Comparison of ENCODE assay signal across 10 mouse cellular contexts in the genomic region with DNA sequence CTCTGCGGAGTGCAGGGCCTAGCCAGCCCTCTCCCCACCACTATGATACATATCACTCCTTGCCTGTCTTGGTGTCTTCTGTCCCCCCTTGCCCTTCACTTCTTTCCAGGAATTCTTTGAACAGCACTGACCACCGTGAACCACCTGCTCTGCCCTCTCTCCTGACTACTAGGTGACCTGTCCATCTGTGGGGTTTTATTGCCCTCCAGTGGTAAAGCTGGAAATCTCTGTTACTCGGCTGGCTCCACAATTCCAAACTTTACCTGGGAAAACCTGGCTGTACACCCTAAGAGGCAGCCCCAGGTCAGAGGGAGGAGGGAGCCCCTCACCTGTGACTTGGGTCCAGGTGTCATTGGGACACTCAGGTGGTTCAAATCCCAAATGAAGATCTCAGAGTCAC. TPM values are rescaled to one million over a fixed set of nuclear protein-coding genes. Genes with fewer than 3 reads are reported as not detected.
DNase-seq lines count a peak whose midpoint lies in the region; ATAC-seq and TF ChIP-seq lines count a peak whose summit lies in the region.
"Had no signal": no experiment of that assay in that cellular context is flagged by ENCODE, and none has a peak within 500 bp of the region (broad histone marks: within the 10 kb centered on the region; RNA-seq: fewer than 3 reads in every experiment).

No protein-coding gene starts in this region.

- no peak overlapping the region for H3K9ac ChIP-seq in kidney, embryonic 15.5 days
- no peak overlapping the region for H3K9ac ChIP-seq in stomach, postnatal 0 days (ENCODE audit: low read length)
- H3K9ac ChIP-seq: heart, embryonic 15.5 days; limb, embryonic 13.5 days had no signal

- 30% methylated on average over 3 of the region's 3 CpGs for WGBS in kidney, embryonic 15.5 days
- 49% methylated on average over 3 of the region's 3 CpGs for WGBS in spleen, adult 2 months
- WGBS in stomach, postnatal 0 days: 30% methylated on average over 3 of the region's 3 CpGs
- WGBS in thymus, adult 2 months: 49% methylated on average over 3 of the region's 3 CpGs

- H3K4me2 ChIP-seq in kidney, embryonic 15.5 days: no peak overlapping the region
- no peak overlapping the region for H3K4me2 ChIP-seq in stomach, postnatal 0 days (replicated peaks; ENCODE audit: low read depth)
- H3K4me2 ChIP-seq: heart, embryonic 15.5 days; limb, embryonic 13.5 days had no signal

- TF ChIP-seq EP300 in stomach, postnatal 0 days (optimal IDR thresholded peaks at IDR 0.05): no peak

- H3K27ac ChIP-seq in kidney, embryonic 15.5 days: no peak overlapping the region
- no peak overlapping the region for H3K27ac ChIP-seq in spleen, adult 2 months (ENCODE audit: insufficient read depth, low read length)
- H3K27ac ChIP-seq in stomach, postnatal 0 days (replicated peaks): no peak overlapping the region
- H3K27ac ChIP-seq in thymus, adult 2 months (ENCODE audit: control insufficient read depth, insufficient read depth, low read length): no peak overlapping the region
- H3K27ac ChIP-seq: heart, embryonic 15.5 days; limb, embryonic 13.5 days had no signal

- peaks cover 3% of the 10 kb centered on the region; the same call in 1 of the 2 replicates for H3K9me3 ChIP-seq in kidney, embryonic 15.5 days (replicated peaks)
- H3K9me3 ChIP-seq in stomach, postnatal 0 days (ENCODE audit: control insufficient read depth, low read length): no peaks in the 10 kb centered on the region
- H3K9me3 ChIP-seq: limb, embryonic 13.5 days had no signal

- H3K4me1 ChIP-seq in kidney, embryonic 15.5 days: no peaks in the 10 kb centered on the region
- no peaks in the 10 kb centered on the region for H3K4me1 ChIP-seq in spleen, adult 2 months (ENCODE audit: control insufficient read depth, insufficient read depth, insufficient read length)
- no peaks in the 10 kb centered on the region for H3K4me1 ChIP-seq in stomach, postnatal 0 days (replicated peaks; ENCODE audit: control insufficient read depth, insufficient read depth)
- peaks cover 7% of the 10 kb centered on the region; the same call in 1 of the 2 replicates for H3K4me1 ChIP-seq in thymus, adult 2 months (replicated peaks; ENCODE audit: control insufficient read depth, insufficient read depth, low read length)
- H3K4me1 ChIP-seq: heart, embryonic 15.5 days; limb, embryonic 13.5 days had no signal

- no peaks in the 10 kb centered on the region for H3K36me3 ChIP-seq in kidney, embryonic 15.5 days
- no peaks in the 10 kb centered on the region; the same call in 1 of the 2 replicates for H3K36me3 ChIP-seq in spleen, adult 2 months (ENCODE audit: control insufficient read depth, insufficient read depth, low read length)
- no peaks in the 10 kb centered on the region for H3K36me3 ChIP-seq in stomach, postnatal 0 days (ENCODE audit: control insufficient read depth, insufficient read depth, low read length)
- no peaks in the 10 kb centered on the region for H3K36me3 ChIP-seq in thymus, adult 2 months (ENCODE audit: control insufficient read depth, insufficient read depth, low read length)
- H3K36me3 ChIP-seq: heart, embryonic 15.5 days; limb, embryonic 13.5 days had no signal

- no peaks in the 10 kb centered on the region; the same call in none of the 2 replicates for H3K27me3 ChIP-seq in kidney, embryonic 15.5 days
- H3K27me3 ChIP-seq in spleen, adult 2 months (ENCODE audit: control insufficient read depth, insufficient read depth, low read length): no peaks in the 10 kb centered on the region
- no peaks in the 10 kb centered on the region for H3K27me3 ChIP-seq in stomach, postnatal 0 days (ENCODE audit: control insufficient read depth, insufficient read depth, low read length)
- H3K27me3 ChIP-seq in thymus, adult 2 months (ENCODE audit: control insufficient read depth, insufficient read depth, low read length): no peaks in the 10 kb centered on the region

- DNase-seq in cerebellum, postnatal 10 days: peak; percentile 55 to 67
- no peak for DNase-seq in cerebellum, adult 8-10 months
- no peak for DNase-seq in kidney, postnatal 14 days
- DNase-seq in spleen, adult 2 months (ENCODE audit: low read depth in 1 of 2, low spot score in 2 of 2): no peak
- DNase-seq in spleen, postnatal 14 days (ENCODE audit: low spot score in 2 of 2): no peak
- no peak for DNase-seq in stomach, postnatal 0 days (ENCODE audit: low spot score)
- no peak for DNase-seq in thymus, adult 2 months

- ATAC-seq in kidney, embryonic 15.5 days (replicated peaks; ENCODE audit: low FRiP score): 0 out of 2 replicates have a peak, but pooled peaks have one; percentile 29
- ATAC-seq in stomach, postnatal 0 days (ENCODE audit: low FRiP score, low TSS enrichment): no peak

- no peak overlapping the region for H3K4me3 ChIP-seq in kidney, embryonic 15.5 days (replicated peaks)
- H3K4me3 ChIP-seq in spleen, adult 2 months (ENCODE audit: extremely low read depth, insufficient read depth, insufficient read length): no peak overlapping the region
- H3K4me3 ChIP-seq in stomach, postnatal 0 days (ENCODE audit: low read depth, low read length): no peak overlapping the region
- H3K4me3 ChIP-seq in thymus, adult 2 months (ENCODE audit: control insufficient read depth, insufficient read depth, low read length): no peak overlapping the region
- H3K4me3 ChIP-seq: heart, embryonic 15.5 days; limb, embryonic 13.5 days had no signal

- no peak for TF ChIP-seq POLR2A in spleen, adult 2 months (IDR thresholded peaks at IDR 0.05; ENCODE audit: low read depth, low read length)
- TF ChIP-seq POLR2A in thymus, adult 2 months (IDR thresholded peaks at IDR 0.05; ENCODE audit: control insufficient read depth, extremely low read depth, insufficient read depth, low read length, poor library complexity): no peak

- peak; percentile 9; the same call in 1 of the 2 replicates for TF ChIP-seq CTCF in spleen, adult 2 months (IDR thresholded peaks at IDR 0.05; ENCODE audit: extremely low read depth, insufficient read depth, insufficient read length, insufficient replicate concordance)
- peak; percentile 77 for TF ChIP-seq CTCF in stomach, postnatal 0 days (IDR thresholded peaks at IDR 0.05; ENCODE audit: low read depth)
- TF ChIP-seq CTCF in thymus, adult 2 months (IDR thresholded peaks at IDR 0.05; ENCODE audit: borderline replicate concordance, control insufficient read depth, extremely low read depth, insufficient read depth, low read length, poor library complexity): no peak

RNA-seq across cellular contexts. Expression of a gene that starts 10.3 kb away (rescaled TPM):
- polyA plus RNA-seq in kidney, embryonic 15.5 days (2015; fragmentation: Nextera tagmentation; extraction: Ambion mirVana): 1.1 and 1.3 TPM in 2 replicates
- polyA plus RNA-seq in spleen, adult 2 months (2012; rRNA removed): 5.4 and 7.0 TPM in 2 replicates
- polyA plus RNA-seq in stomach, postnatal 0 days (2015; fragmentation: Nextera tagmentation; extraction: Ambion mirVana): 0.19 and 0.34 TPM in 2 replicates
- polyA plus RNA-seq in thymus, adult 2 months (2012; rRNA removed): 15.4 and 18.8 TPM in 2 replicates

RNA-seq across cellular contexts. Expression of a gene that starts 17.3 kb away (rescaled TPM):
- polyA plus RNA-seq in kidney, embryonic 15.5 days (2015; fragmentation: Nextera tagmentation; extraction: Ambion mirVana): not detected in 2 replicates
- not detected in 2 replicates for polyA plus RNA-seq in spleen, adult 2 months (2012; rRNA removed)
- polyA plus RNA-seq in stomach, postnatal 0 days (2015; fragmentation: Nextera tagmentation; extraction: Ambion mirVana): 0.70 TPM in 1 of 2 replicates, not detected in the other
- 6.6 TPM in 1 of 2 replicates, not detected in the other for polyA plus RNA-seq in thymus, adult 2 months (2012; rRNA removed)
- polyA plus RNA-seq: heart, embryonic 15.5 days; limb, embryonic 13.5 days had no signal

RNA-seq across cellular contexts. Expression of a gene that starts 19.9 kb away (rescaled TPM):
- 599 and 609 TPM in 2 replicates for polyA plus RNA-seq in kidney, embryonic 15.5 days (2015; fragmentation: Nextera tagmentation; extraction: Ambion mirVana)
- 149 and 177 TPM in 2 replicates for polyA plus RNA-seq in spleen, adult 2 months (2012; rRNA removed)
- 584 and 594 TPM in 2 replicates for polyA plus RNA-seq in stomach, postnatal 0 days (2015; fragmentation: Nextera tagmentation; extraction: Ambion mirVana)
- 480 and 627 TPM in 2 replicates for polyA plus RNA-seq in thymus, adult 2 months (2012; rRNA removed)

RNA-seq across cellular contexts. Expression of a gene that starts 27.3 kb away (rescaled TPM):
- polyA plus RNA-seq in kidney, embryonic 15.5 days (2015; fragmentation: Nextera tagmentation; extraction: Ambion mirVana): 32.4 and 32.5 TPM in 2 replicates
- polyA plus RNA-seq in spleen, adult 2 months (2012; rRNA removed): 12.2 TPM in 2 replicates
- polyA plus RNA-seq in stomach, postnatal 0 days (2015; fragmentation: Nextera tagmentation; extraction: Ambion mirVana): 10.1 and 10.5 TPM in 2 replicates
- 31.5 and 36.1 TPM in 2 replicates for polyA plus RNA-seq in thymus, adult 2 months (2012; rRNA removed)

RNA-seq across cellular contexts. Expression of a gene that starts 42.1 kb away (rescaled TPM):
- polyA plus RNA-seq in kidney, embryonic 15.5 days (2015; fragmentation: Nextera tagmentation; extraction: Ambion mirVana): 2.6 and 3.4 TPM in 2 replicates
- polyA plus RNA-seq in spleen, adult 2 months (2012; rRNA removed): not detected in 2 replicates
- not detected in 2 replicates for polyA plus RNA-seq in stomach, postnatal 0 days (2015; fragmentation: Nextera tagmentation; extraction: Ambion mirVana)
- polyA plus RNA-seq in thymus, adult 2 months (2012; rRNA removed): 6.1 and 6.6 TPM in 2 replicates
- polyA plus RNA-seq: heart, embryonic 15.5 days had no signal

Comparison
In these comparisons a context has a peak if more than half of its experiments do, and no peak if none do; other contexts are left out.
1. DNase-seq: peak in cerebellum, postnatal 10 days (2 of 2); none in cerebellum, adult 8-10 months (single experiment), kidney, postnatal 14 days (single experiment), spleen, adult 2 months (0 of 2), spleen, postnatal 14 days (0 of 2), stomach, postnatal 0 days (single experiment) and thymus, adult 2 months (single experiment).